Mouse (Mus musculus): Measurements from ENCODE around the gene Manba. TPM values are rescaled to one million over a fixed set of nuclear protein-coding genes. Genes with fewer than 3 reads are reported as not detected.
A peak's percentile ranks its signal among the peaks of the same experiment; 100 is the strongest.
"Not testable (repeated sequence)": the region's sequence is repeated elsewhere in the genome, so short reads cannot be mapped to it uniquely, and the experiment has no call there.

The Manba gene
- polyA plus RNA-seq, 1 experiment from 2014 or later = 5.8 TPM

DNA sequence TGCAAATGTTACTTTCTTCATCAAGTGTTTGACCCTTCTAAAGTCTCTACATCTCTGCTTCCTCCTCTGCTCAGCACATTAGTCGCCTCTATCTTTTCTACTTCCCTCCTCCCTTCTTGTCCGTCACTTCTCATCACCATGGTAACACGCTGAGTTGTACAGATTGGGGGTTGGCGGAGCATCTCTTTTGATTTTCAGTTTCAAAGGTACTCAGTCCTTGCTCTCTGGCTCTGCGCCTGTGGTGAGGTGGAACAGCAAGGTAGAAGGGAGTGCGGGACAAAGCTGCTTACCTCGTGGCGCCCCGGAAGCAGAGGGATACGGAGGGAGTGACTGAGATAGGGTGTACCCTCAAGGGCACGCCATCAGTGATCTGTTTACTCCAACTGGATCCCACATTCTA lies 27.9 kb downstream of the Manba start:
- Histone ChIP-seq H3K9me3 (ENCODE audit: control insufficient read depth, low read length) (no peaks in the 10 kb centered on the region), H3K4me3 (ENCODE audit: low read depth, low read length) (no peak overlapping the region), H3K36me3 (ENCODE audit: control insufficient read depth, insufficient read depth, low read length) (no peaks in the 10 kb centered on the region), H3K27ac (ENCODE audit: low read depth, low read length) (no peak overlapping the region), H3K9ac (ENCODE audit: low read length) (no peak overlapping the region), H3K4me1 (ENCODE audit: control insufficient read depth, insufficient read depth, low read length) (no peaks in the 10 kb centered on the region), H3K4me2 (peak overlapping the region; percentile 18; the same call in 1 of the 2 replicates), H3K27me3 (ENCODE audit: control insufficient read depth, insufficient read depth, low read length) (no peaks in the 10 kb centered on the region)
- DNase-seq (ENCODE audit: low spot score, missing footprints) (peak; percentile 85), ATAC-seq (ENCODE audit: low FRiP score) (no peak)
- WGBS = 34% methylated on average over 11 of the region's 11 CpGs

DNA sequence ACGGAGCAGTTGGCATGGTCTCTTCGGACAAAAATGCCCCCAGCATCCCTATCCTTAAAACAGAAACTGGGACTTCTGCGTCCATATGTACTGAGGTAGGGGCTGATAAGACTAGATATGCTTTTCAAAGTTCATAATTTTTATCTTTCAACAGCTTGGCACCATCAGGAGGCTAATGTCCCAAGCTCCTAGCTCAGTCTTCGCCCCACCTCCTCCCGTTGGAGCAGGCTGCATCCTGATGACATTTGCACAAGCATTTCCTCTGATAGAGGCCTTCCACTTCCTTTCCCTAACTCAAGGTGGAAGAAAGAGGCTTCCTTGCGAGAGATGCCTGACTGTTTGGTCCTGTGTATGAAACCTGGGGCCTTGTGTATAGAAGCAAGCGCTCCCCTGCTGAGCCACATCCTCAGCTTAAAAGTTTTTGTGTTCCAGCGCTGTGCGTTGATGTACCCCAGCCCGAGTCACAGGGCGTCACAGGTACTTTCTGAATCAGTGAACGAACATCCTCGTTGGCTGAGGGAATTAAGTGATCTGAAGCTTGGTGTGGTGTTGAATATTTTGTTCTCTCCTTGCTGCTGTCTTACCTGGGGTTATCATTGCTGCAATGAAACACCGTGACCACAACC lies 28.5 kb downstream of the Manba start:
- Histone ChIP-seq H3K27ac (ENCODE audit: low read depth, low read length) (no peak overlapping the region), H3K4me3 (ENCODE audit: low read depth, low read length) (no peak overlapping the region)

GRCm38 (mm10) chr3:135515246-135515645 lies 29.8 kb downstream of the Manba start:
- Histone ChIP-seq H3K4me3 (ENCODE audit: low read depth, low read length) (no peak overlapping the region), H3K9me3 (ENCODE audit: control insufficient read depth, low read length) (no peaks in the 10 kb centered on the region), H3K9ac (ENCODE audit: low read length) (no peak overlapping the region), H3K36me3 (ENCODE audit: control insufficient read depth, insufficient read depth, low read length) (no peaks in the 10 kb centered on the region), H3K27me3 (ENCODE audit: control insufficient read depth, insufficient read depth, low read length) (no peaks in the 10 kb centered on the region), H3K4me2 (no peak overlapping the region), H3K4me1 (ENCODE audit: control insufficient read depth, insufficient read depth, low read length) (no peaks in the 10 kb centered on the region), H3K27ac (ENCODE audit: low read depth, low read length) (no peak overlapping the region)
- no peak for ATAC-seq (ENCODE audit: low FRiP score)
- DNase-seq (ENCODE audit: low spot score, missing footprints) = no peak
- 89% methylated on average over 5 of the region's 5 CpGs for WGBS

More for the DNA sequence above, 28.5 kb downstream of the Manba start:
- DNase-seq (ENCODE audit: low spot score, missing footprints) = peak; percentile 73
- H3K9me3 ChIP-seq (ENCODE audit: control insufficient read depth, low read length) = no peaks in the 10 kb centered on the region
- H3K36me3 ChIP-seq (ENCODE audit: control insufficient read depth, insufficient read depth, low read length) = no peaks in the 10 kb centered on the region
- no peak overlapping the region for H3K4me2 ChIP-seq
- no peaks in the 10 kb centered on the region for H3K27me3 ChIP-seq (ENCODE audit: control insufficient read depth, insufficient read depth, low read length)
- no peak for ATAC-seq (ENCODE audit: low FRiP score)
- 80% methylated on average over 14 of the region's 14 CpGs for WGBS
- no peaks in the 10 kb centered on the region for H3K4me1 ChIP-seq (ENCODE audit: control insufficient read depth, insufficient read depth, low read length)
- H3K9ac ChIP-seq (ENCODE audit: low read length) = no peak overlapping the region

GRCm38 (mm10) chr3:135516891-135517290 lies 31.5 kb downstream of the Manba start:
- H3K9me3 ChIP-seq (ENCODE audit: control insufficient read depth, low read length) = no peaks in the 10 kb centered on the region
- ATAC-seq (ENCODE audit: low FRiP score) = peak; percentile 44; the same call in 1 of the 2 replicates
- H3K4me1 ChIP-seq (ENCODE audit: control insufficient read depth, insufficient read depth, low read length) = no peaks in the 10 kb centered on the region
- H3K9ac ChIP-seq (ENCODE audit: low read length) = no peak overlapping the region
- H3K4me2 ChIP-seq = no peak overlapping the region
- WGBS = 65% methylated on average over 6 of the region's 6 CpGs
- DNase-seq (ENCODE audit: low spot score, missing footprints) = no peak
- H3K27me3 ChIP-seq (ENCODE audit: control insufficient read depth, insufficient read depth, low read length) = no peaks in the 10 kb centered on the region
- no peak overlapping the region for H3K27ac ChIP-seq (ENCODE audit: low read depth, low read length)
- no peaks in the 10 kb centered on the region for H3K36me3 ChIP-seq (ENCODE audit: control insufficient read depth, insufficient read depth, low read length)
- no peak overlapping the region for H3K4me3 ChIP-seq (ENCODE audit: low read depth, low read length)

DNA sequence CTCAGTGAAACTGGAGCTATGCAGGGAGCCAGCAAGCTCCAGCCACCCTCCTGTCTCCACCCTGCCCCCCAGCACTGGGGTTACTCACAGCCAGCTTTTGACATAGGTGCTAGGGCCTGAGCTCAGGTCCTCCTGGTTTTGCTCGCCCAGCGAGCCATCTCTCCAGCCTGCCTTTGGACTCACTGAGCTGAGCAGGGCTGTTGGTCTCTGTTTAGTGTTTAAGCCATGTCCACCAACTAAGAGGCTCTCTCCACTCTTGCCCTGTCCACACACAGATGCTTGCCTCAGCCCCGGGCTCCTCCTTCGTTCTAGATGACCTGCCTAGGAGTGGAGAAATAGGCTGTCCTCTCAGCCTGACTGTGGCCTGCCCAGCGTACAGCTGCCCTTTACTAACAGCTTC lies 33.5 kb downstream of the Manba start:
- H3K4me2 ChIP-seq = no peak overlapping the region
- WGBS = 89% methylated on average over 5 of the region's 5 CpGs

GRCm38 (mm10) chr3:135519584-135519983 lies 34.2 kb downstream of the Manba start:
- Histone ChIP-seq H3K4me1 (ENCODE audit: control insufficient read depth, insufficient read depth, low read length) (0 out of 2 replicates have a peak, but pooled peaks cover 2% of the 10 kb centered on the region), H3K4me2 (no peak overlapping the region), H3K4me3 (ENCODE audit: low read depth, low read length) (no peak overlapping the region), H3K27me3 (ENCODE audit: control insufficient read depth, insufficient read depth, low read length) (no peaks in the 10 kb centered on the region), H3K9ac (ENCODE audit: low read length) (no peak overlapping the region), H3K27ac (ENCODE audit: low read depth, low read length) (no peak overlapping the region), H3K36me3 (ENCODE audit: control insufficient read depth, insufficient read depth, low read length) (no peaks in the 10 kb centered on the region), H3K9me3 (ENCODE audit: control insufficient read depth, low read length) (no peaks in the 10 kb centered on the region)
- ATAC-seq (ENCODE audit: low FRiP score) (no peak), DNase-seq (ENCODE audit: low spot score, missing footprints) (no peak)
- WGBS = 81% methylated on average over 6 of the region's 6 CpGs

More for the DNA sequence above, 33.5 kb downstream of the Manba start:
- 0 out of 2 replicates have a peak, but pooled peaks cover 2% of the 10 kb centered on the region for H3K4me1 ChIP-seq (ENCODE audit: control insufficient read depth, insufficient read depth, low read length)
- H3K4me3 ChIP-seq (ENCODE audit: low read depth, low read length) = no peak overlapping the region
- no peaks in the 10 kb centered on the region for H3K27me3 ChIP-seq (ENCODE audit: control insufficient read depth, insufficient read depth, low read length)
- H3K9ac ChIP-seq (ENCODE audit: low read length) = no peak overlapping the region
- ATAC-seq (ENCODE audit: low FRiP score) (no peak), DNase-seq (ENCODE audit: low spot score, missing footprints) (no peak)
- H3K36me3 ChIP-seq (ENCODE audit: control insufficient read depth, insufficient read depth, low read length) = no peaks in the 10 kb centered on the region
- no peaks in the 10 kb centered on the region for H3K9me3 ChIP-seq (ENCODE audit: control insufficient read depth, low read length)
- no peak overlapping the region for H3K27ac ChIP-seq (ENCODE audit: low read depth, low read length)

DNA sequence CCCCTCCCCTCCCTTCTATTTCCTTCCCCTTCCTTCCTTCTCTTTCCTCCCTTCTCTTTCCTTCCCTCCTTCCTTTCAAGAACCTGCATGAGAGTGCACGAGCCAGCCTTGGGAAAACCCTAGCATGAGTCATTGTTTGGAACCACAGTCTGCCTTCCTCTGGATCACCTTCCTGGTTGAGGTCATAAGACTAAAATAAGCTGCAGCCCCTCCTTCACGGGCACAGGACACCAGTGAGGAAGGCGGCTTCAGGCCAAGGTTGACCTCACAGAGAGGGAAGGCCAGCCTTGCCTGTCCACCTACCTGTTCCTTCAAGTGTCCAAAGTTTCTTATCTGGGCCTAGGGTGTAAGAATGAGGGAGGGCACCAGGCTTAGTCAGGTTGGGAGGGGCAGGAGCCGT lies 36.6 kb downstream of the Manba start:
- H3K9me3 ChIP-seq (ENCODE audit: control insufficient read depth, low read length) = no peaks in the 10 kb centered on the region
- H3K9ac ChIP-seq (ENCODE audit: low read length) = no peak overlapping the region

DNA sequence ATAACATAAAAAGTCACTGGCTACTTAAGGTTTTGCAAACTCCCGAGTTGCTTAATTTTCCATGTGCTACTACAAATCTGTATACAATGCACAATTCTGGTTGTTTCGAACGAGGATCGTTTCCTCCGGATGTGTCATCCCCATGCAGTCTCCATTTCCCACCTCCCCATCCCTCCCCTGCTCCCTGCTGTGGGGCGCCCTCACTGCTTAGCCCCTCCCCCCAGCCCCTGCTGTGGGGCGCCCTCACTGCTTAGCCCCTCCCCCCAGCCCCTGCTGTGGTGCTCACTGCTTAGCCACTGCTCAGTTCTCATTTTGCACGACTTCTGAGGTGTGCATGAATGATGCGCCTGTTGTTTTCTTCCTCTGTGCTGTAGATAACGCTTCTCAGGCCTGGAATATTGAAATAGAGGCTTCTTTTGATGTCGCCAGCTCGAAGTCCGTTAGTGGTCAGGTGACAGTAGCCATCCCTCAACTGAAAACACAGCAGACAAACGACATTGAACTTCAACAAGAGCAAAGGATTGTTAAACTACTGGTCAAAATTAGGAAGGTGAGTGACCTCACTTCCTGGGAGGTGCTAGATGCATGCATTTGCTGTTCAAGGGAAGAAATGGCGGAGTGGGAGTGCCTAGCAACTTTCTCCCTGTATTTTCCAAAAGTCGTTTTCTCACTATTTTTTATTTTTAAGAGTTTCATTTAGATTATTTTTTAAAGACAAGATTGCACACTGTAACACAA lies 37.4 kb downstream of the Manba start:
- Histone ChIP-seq H3K4me2 (no peak overlapping the region), H3K9me3 (ENCODE audit: control insufficient read depth, low read length) (no peaks in the 10 kb centered on the region), H3K27me3 (ENCODE audit: control insufficient read depth, insufficient read depth, low read length) (no peaks in the 10 kb centered on the region), H3K4me3 (ENCODE audit: low read depth, low read length) (no peak overlapping the region), H3K9ac (ENCODE audit: low read length) (no peak overlapping the region), H3K36me3 (ENCODE audit: control insufficient read depth, insufficient read depth, low read length) (no peaks in the 10 kb centered on the region), H3K4me1 (ENCODE audit: control insufficient read depth, insufficient read depth, low read length) (0 out of 2 replicates have a peak, but pooled peaks cover 2% of the 10 kb centered on the region), H3K27ac (ENCODE audit: low read depth, low read length) (no peak overlapping the region)
- 62% methylated on average over 16 of the region's 16 CpGs for WGBS
- DNase-seq (ENCODE audit: low spot score, missing footprints) (no peak), ATAC-seq (ENCODE audit: low FRiP score) (no peak)

More for the DNA sequence above, 36.6 kb downstream of the Manba start:
- H3K27me3 ChIP-seq (ENCODE audit: control insufficient read depth, insufficient read depth, low read length) = no peaks in the 10 kb centered on the region
- 0 out of 2 replicates have a peak, but pooled peaks cover 2% of the 10 kb centered on the region for H3K4me1 ChIP-seq (ENCODE audit: control insufficient read depth, insufficient read depth, low read length)
- ATAC-seq (ENCODE audit: low FRiP score) = no peak
- no peaks in the 10 kb centered on the region for H3K36me3 ChIP-seq (ENCODE audit: control insufficient read depth, insufficient read depth, low read length)
- H3K4me2 ChIP-seq = no peak overlapping the region
- DNase-seq (ENCODE audit: low spot score, missing footprints) = no peak
- no peak overlapping the region for H3K4me3 ChIP-seq (ENCODE audit: low read depth, low read length)
- WGBS = 69% methylated on average over 4 of the region's 4 CpGs
- H3K27ac ChIP-seq (ENCODE audit: low read depth, low read length) = no peak overlapping the region

- H3K27ac ChIP-seq (ENCODE audit: low read depth, low read length); H3K9me3 ChIP-seq (ENCODE audit: control insufficient read depth, low read length); ATAC-seq (ENCODE audit: low FRiP score); DNase-seq (ENCODE audit: low spot score, missing footprints); H3K4me3 ChIP-seq (ENCODE audit: low read depth, low read length); H3K9ac ChIP-seq (ENCODE audit: low read length); H3K36me3 ChIP-seq (ENCODE audit: control insufficient read depth, insufficient read depth, low read length); H3K4me2 ChIP-seq; H3K27me3 ChIP-seq (ENCODE audit: control insufficient read depth, insufficient read depth, low read length); H3K4me1 ChIP-seq (ENCODE audit: control insufficient read depth, insufficient read depth, low read length): not testable (repeated sequence)
- WGBS = 30% methylated on average over 2 of the region's 2 CpGs
These were observed 39.5 kb downstream of the Manba start for GRCm38 (mm10) chr3:135524900-135525299.

All from midbrain, embryonic 11.5 days (tissue).